Mouse (Mus musculus) megakaryocyte, adult 5-6 weeks (primary cell): ENCODE results near the gene Gm20708. TPM values are rescaled to one million over a fixed set of nuclear protein-coding genes. Genes with fewer than 3 reads are reported as not detected.
"Not testable (repeated sequence)": the region's sequence is repeated elsewhere in the genome, so short reads cannot be mapped to it uniquely, and the experiment has no call there.

Source experiments
- ATAC-seq: 2 replicates; pipeline ENCODE4 v1.8.0; 2016; ENCODE audit warnings: mild to moderate bottlenecking, inconsistent platforms; ENCODE audit not compliant: poor library complexity, severe bottlenecking
- total RNA-seq, 2 experiments: library from RNA; stranded (forward) in 1 of 2; stranded (reverse) in 1 of 2; fragments of 153-499, 151-499 nt in 1 of 2; fragments of 221-1000, 200-1000 nt in 1 of 2; gene quantifications; 2 replicates each; pipeline versions ENCODE4 v1.2.3 to v1.2.4; 2015 to 2017

Gm20708 gene
- total RNA-seq, 2 experiments from 2014 or later, result 1.1 TPM; not detected in 1

GRCm38 (mm10) chr11:117780582-117781111 is 28.8 kb upstream of the Gm20708 start:
- peak; percentile 47 for ATAC-seq

- peak; percentile 19 for ATAC-seq
Measured at GRCm38 (mm10) chr11:117781199-117781821, 28.2 kb upstream of the Gm20708 start.

- ATAC-seq, result peak; percentile 21
Measured at GRCm38 (mm10) chr11:117781993-117782704, 27.3 kb upstream of the Gm20708 start, which contains the start of the genes Tmc8 and Tmc6. Tmc8 (plus strand) TSS chr11:117782076. Tmc6 (minus strand) TSS chr11:117782198.

GRCm38 (mm10) chr11:117782705-117783034 is 26.8 kb upstream of the Gm20708 start:
- no peak for ATAC-seq

GRCm38 (mm10) chr11:117783089-117783488 is 26.4 kb upstream of the Gm20708 start:
- no peak for ATAC-seq

- ATAC-seq, result no peak
Measured at GRCm38 (mm10) chr11:117783683-117784309, 25.7 kb upstream of the Gm20708 start.

- ATAC-seq, result peak; percentile 46
Measured at GRCm38 (mm10) chr11:117786294-117786693, 23.2 kb upstream of the Gm20708 start.

- ATAC-seq, result not testable (repeated sequence)
Measured at GRCm38 (mm10) chr11:117788481-117788880, 21.0 kb upstream of the Gm20708 start.

GRCm38 (mm10) chr11:117790286-117790685 is 19.2 kb upstream of the Gm20708 start:
- ATAC-seq, result peak; percentile 59

GRCm38 (mm10) chr11:117790703-117791440 is 18.6 kb upstream of the Gm20708 start:
- no peak for ATAC-seq

GRCm38 (mm10) chr11:117791441-117791761 is 18.1 kb upstream of the Gm20708 start:
- no peak for ATAC-seq

GRCm38 (mm10) chr11:117792281-117792888 is 17.1 kb upstream of the Gm20708 start:
- ATAC-seq, result peak; percentile 91

- ATAC-seq, result no peak
Measured at GRCm38 (mm10) chr11:117794035-117794551, 15.4 kb upstream of the Gm20708 start.

- no peak for ATAC-seq
Measured at GRCm38 (mm10) chr11:117796954-117797353, 12.5 kb upstream of the Gm20708 start.

- peak; percentile 23; the same call in 1 of the 2 replicates for ATAC-seq
Measured at GRCm38 (mm10) chr11:117797511-117798159, 11.8 kb upstream of the Gm20708 start, which contains the start of gene 6030468B19Rik. 6030468B19Rik (plus strand) TSS chr11:117797660.

GRCm38 (mm10) chr11:117798160-117798541 is 11.3 kb upstream of the Gm20708 start:
- peak; percentile 28; the same call in 1 of the 2 replicates for ATAC-seq

- peak; percentile 43 for ATAC-seq
Measured at GRCm38 (mm10) chr11:117799174-117799573, 10.3 kb upstream of the Gm20708 start.

GRCm38 (mm10) chr11:117800038-117800437 is 9.4 kb upstream of the Gm20708 start:
- ATAC-seq, result no peak

GRCm38 (mm10) chr11:117801650-117802049 is 7.8 kb upstream of the Gm20708 start:
- ATAC-seq, result no peak
